Mouse (Mus musculus): ENCODE measurements around the gene Orm1. TPM values are rescaled to one million over a fixed set of nuclear protein-coding genes. Genes with fewer than 3 reads are reported as not detected.

The Orm1 gene
- polyA plus RNA-seq, 1 experiment from 2014 or later = not detected

- Histone ChIP-seq H3K36me3 (peaks cover 7% of the 10 kb centered on the region), H3K4me3 (no peak overlapping the region), H3K4me2 (replicated peaks) (no peak overlapping the region), H3K4me1 (peaks cover 25% of the 10 kb centered on the region), H3K27ac (no peak overlapping the region), H3K9me3 (replicated peaks) (no peaks in the 10 kb centered on the region), H3K9ac (no peak overlapping the region), H3K27me3 (no peaks in the 10 kb centered on the region)
- 67% methylated on average over 6 of the region's 6 CpGs for WGBS
- ATAC-seq (ENCODE audit: low FRiP score) = no peak
Measured at GRCm38 (mm10) chr4:63388029-63388428, 43.7 kb downstream of the Orm1 start.

GRCm38 (mm10) chr4:63389121-63389886 lies 44.9 kb downstream of the Orm1 start:
- Histone ChIP-seq H3K27ac (peak overlapping the region; percentile 81), H3K4me1 (peaks cover 25% of the 10 kb centered on the region), H3K9ac (no peak overlapping the region), H3K9me3 (replicated peaks) (no peaks in the 10 kb centered on the region), H3K36me3 (peaks cover 4% of the 10 kb centered on the region), H3K27me3 (no peaks in the 10 kb centered on the region), H3K4me2 (replicated peaks) (no peak overlapping the region), H3K4me3 (no peak overlapping the region)
- peak; percentile 78 for ATAC-seq (ENCODE audit: low FRiP score)
- WGBS = 19% methylated on average over 8 of the region's 8 CpGs

- WGBS = 50% methylated on average over 11 of the region's 11 CpGs
Measured at GRCm38 (mm10) chr4:63389887-63390528, 45.6 kb downstream of the Orm1 start.

GRCm38 (mm10) chr4:63391322-63391721 lies 47.0 kb downstream of the Orm1 start:
- 80% methylated on average over 6 of the region's 6 CpGs for WGBS
- no peak for ATAC-seq (ENCODE audit: low FRiP score)
- Histone ChIP-seq H3K27ac (no peak overlapping the region), H3K36me3 (peaks cover 16% of the 10 kb centered on the region), H3K9me3 (replicated peaks) (no peaks in the 10 kb centered on the region), H3K27me3 (no peaks in the 10 kb centered on the region), H3K4me1 (peaks cover 25% of the 10 kb centered on the region), H3K4me2 (replicated peaks) (no peak overlapping the region), H3K4me3 (no peak overlapping the region), H3K9ac (peak overlapping the region; percentile 15; the same call in 1 of the 2 replicates)

More at GRCm38 (mm10) chr4:63389887-63390528, 45.6 kb downstream of the Orm1 start:
- Histone ChIP-seq H3K4me3 (no peak overlapping the region), H3K4me1 (peaks cover 25% of the 10 kb centered on the region), H3K27ac (peak overlapping the region; percentile 81), H3K36me3 (peaks cover 11% of the 10 kb centered on the region), H3K4me2 (replicated peaks) (no peak overlapping the region), H3K9ac (no peak overlapping the region), H3K27me3 (no peaks in the 10 kb centered on the region), H3K9me3 (replicated peaks) (no peaks in the 10 kb centered on the region)
- ATAC-seq (ENCODE audit: low FRiP score) = peak; percentile 65

Other genes starting within 250 kb of the Orm1 start
- not detected in 2 replicates for gene Ambp, start 189.8 kb upstream of the Orm1 start, polyA plus RNA-seq (2016; fragmentation: Nextera tagmentation; extraction: Ambion mirVana)
- 0.27 TPM in 1 of 2 replicates, not detected in the other for gene Kif12, start 172.4 kb upstream of the Orm1 start, polyA plus RNA-seq (2016; fragmentation: Nextera tagmentation; extraction: Ambion mirVana)
- gene Col27a1, start 130.6 kb upstream of the Orm1 start, polyA plus RNA-seq (2016; fragmentation: Nextera tagmentation; extraction: Ambion mirVana) = 10.5 and 11.5 TPM in 2 replicates
- gene Orm3, start 11.6 kb downstream of the Orm1 start, polyA plus RNA-seq (2016; fragmentation: Nextera tagmentation; extraction: Ambion mirVana) = not detected in 2 replicates
- gene Orm2, start 17.9 kb downstream of the Orm1 start, polyA plus RNA-seq (2016; fragmentation: Nextera tagmentation; extraction: Ambion mirVana) = not detected in 2 replicates
- 10.4 and 10.9 TPM in 2 replicates for gene Akna, start 58.8 kb downstream of the Orm1 start, polyA plus RNA-seq (2016; fragmentation: Nextera tagmentation; extraction: Ambion mirVana)
- 10.6 and 10.8 TPM in 2 replicates for gene Whrn, start 151.4 kb downstream of the Orm1 start, polyA plus RNA-seq (2016; fragmentation: Nextera tagmentation; extraction: Ambion mirVana)
- 365 and 374 TPM in 2 replicates for gene Atp6v1g1, start 200.2 kb downstream of the Orm1 start, polyA plus RNA-seq (2016; fragmentation: Nextera tagmentation; extraction: Ambion mirVana)
- gene Tmem268, start 214.2 kb downstream of the Orm1 start, polyA plus RNA-seq (2016; fragmentation: Nextera tagmentation; extraction: Ambion mirVana) = 4.1 and 5.8 TPM in 2 replicates

Data from hindbrain, embryonic 12.5 days (tissue).